Mouse (Mus musculus) heart, postnatal 10 days (tissue): ENCODE data around the gene Rapgef1. TPM values are rescaled to one million over a fixed set of nuclear protein-coding genes. Genes with fewer than 3 reads are reported as not detected.
"Not testable (repeated sequence)": the region's sequence is repeated elsewhere in the genome, so short reads cannot be mapped to it uniquely, and the experiment has no call there.

ENCODE experiments used
- DNase-seq, 2 experiments: peaks; one replicate each; pipeline ENCODE4 v3.0.0; 2021
- intact Hi-C: fragments of 180-260 bp; cut with DNase I; formaldehyde crosslinking; loops from one replicate; pipeline ENCODE4 v1.15.1; 2025
- total RNA-seq, 2 experiments: library from RNA; stranded (reverse); gene quantifications; 2 replicates each; pipeline ENCODE4 v1.2.3; 2021

The Rapgef1 gene
- total RNA-seq, 2 experiments from 2014 or later, result 92.7 to 102 TPM

GRCm38 (mm10) chr2:29696207-29696800 is 76.8 kb downstream of the Rapgef1 start:
- intact Hi-C loops, result no loop called here
- DNase-seq, result no peak

GRCm38 (mm10) chr2:29698421-29699290 is 79.1 kb downstream of the Rapgef1 start:
- intact Hi-C loops, result no loop called here
- DNase-seq, result no peak

- intact Hi-C loops, result no loop called here
These were observed 81.4 kb downstream of the Rapgef1 start for GRCm38 (mm10) chr2:29700898-29701297.

GRCm38 (mm10) chr2:29701393-29701792 is 81.9 kb downstream of the Rapgef1 start:
- intact Hi-C loops, result no loop called here
- no peak for DNase-seq

More at GRCm38 (mm10) chr2:29700898-29701297, 81.4 kb downstream of the Rapgef1 start:
- DNase-seq, result no peak

- peak in 1 of 2 experiments; percentile 18 for DNase-seq
- intact Hi-C loops, result no loop called here
These were observed 82.7 kb downstream of the Rapgef1 start for GRCm38 (mm10) chr2:29702189-29702588.

- DNase-seq, result no peak
- intact Hi-C loops, result no loop called here
These were observed 83.9 kb downstream of the Rapgef1 start for GRCm38 (mm10) chr2:29703104-29704081.

- intact Hi-C loops, result no loop called here
- no peak for DNase-seq
These were observed 86.0 kb downstream of the Rapgef1 start for GRCm38 (mm10) chr2:29705493-29705892.

- intact Hi-C loops, result no loop called here
- no peak for DNase-seq
These were observed 87.5 kb downstream of the Rapgef1 start for GRCm38 (mm10) chr2:29706726-29707620.

GRCm38 (mm10) chr2:29707731-29708130 is 88.2 kb downstream of the Rapgef1 start:
- peak in 1 of 2 experiments; percentile 34 for DNase-seq
- intact Hi-C loops, result no loop called here

- intact Hi-C loops, DNase-seq: not testable (repeated sequence)
These were observed 88.7 kb downstream of the Rapgef1 start for GRCm38 (mm10) chr2:29708209-29708608.

GRCm38 (mm10) chr2:29711038-29711437 is 91.5 kb downstream of the Rapgef1 start:
- intact Hi-C loops, result no loop called here
- no peak for DNase-seq

- DNase-seq, result no peak
- intact Hi-C loops, result no loop called here
These were observed 92.4 kb downstream of the Rapgef1 start for GRCm38 (mm10) chr2:29711877-29712276.

GRCm38 (mm10) chr2:29713501-29713900 is 94.0 kb downstream of the Rapgef1 start:
- DNase-seq, result no peak
- intact Hi-C loops, result no loop called here

- DNase-seq, result no peak
- intact Hi-C loops, result no loop called here
These were observed 94.6 kb downstream of the Rapgef1 start for GRCm38 (mm10) chr2:29714127-29714526.

- intact Hi-C loops, result no loop called here
- DNase-seq, result no peak
These were observed 96.6 kb downstream of the Rapgef1 start for GRCm38 (mm10) chr2:29716143-29716542.

- intact Hi-C loops, result no loop called here
- peak; percentile 82 to 84 for DNase-seq
These were observed 97.2 kb downstream of the Rapgef1 start for GRCm38 (mm10) chr2:29716691-29717090.

GRCm38 (mm10) chr2:29718581-29718980 is 99.1 kb downstream of the Rapgef1 start:
- intact Hi-C loops, result no loop called here

GRCm38 (mm10) chr2:29723132-29723531 is 103.6 kb downstream of the Rapgef1 start:
- no peak for DNase-seq
- intact Hi-C loops, result no loop called here

More at GRCm38 (mm10) chr2:29718581-29718980, 99.1 kb downstream of the Rapgef1 start:
- no peak for DNase-seq

GRCm38 (mm10) chr2:29724664-29725365 is 105.3 kb downstream of the Rapgef1 start:
- DNase-seq, result no peak
- intact Hi-C loops, result no loop called here
